Mouse (Mus musculus) stomach, postnatal 0 days (tissue): Measurements from ENCODE around the gene Lep.

ENCODE experiments used
- CTCF ChIP-seq: IDR thresholded peaks from 2 replicates; pipeline ENCODE4 v1.5.1; 2016; ENCODE audit warnings: antibody characterized with exemption, low read depth, mild to moderate bottlenecking, moderate library complexity
- EP300 ChIP-seq: optimal IDR thresholded peaks from 2 replicates; pipeline ENCODE3; 2016; ENCODE audit warnings: antibody characterized with exemption

DNA sequence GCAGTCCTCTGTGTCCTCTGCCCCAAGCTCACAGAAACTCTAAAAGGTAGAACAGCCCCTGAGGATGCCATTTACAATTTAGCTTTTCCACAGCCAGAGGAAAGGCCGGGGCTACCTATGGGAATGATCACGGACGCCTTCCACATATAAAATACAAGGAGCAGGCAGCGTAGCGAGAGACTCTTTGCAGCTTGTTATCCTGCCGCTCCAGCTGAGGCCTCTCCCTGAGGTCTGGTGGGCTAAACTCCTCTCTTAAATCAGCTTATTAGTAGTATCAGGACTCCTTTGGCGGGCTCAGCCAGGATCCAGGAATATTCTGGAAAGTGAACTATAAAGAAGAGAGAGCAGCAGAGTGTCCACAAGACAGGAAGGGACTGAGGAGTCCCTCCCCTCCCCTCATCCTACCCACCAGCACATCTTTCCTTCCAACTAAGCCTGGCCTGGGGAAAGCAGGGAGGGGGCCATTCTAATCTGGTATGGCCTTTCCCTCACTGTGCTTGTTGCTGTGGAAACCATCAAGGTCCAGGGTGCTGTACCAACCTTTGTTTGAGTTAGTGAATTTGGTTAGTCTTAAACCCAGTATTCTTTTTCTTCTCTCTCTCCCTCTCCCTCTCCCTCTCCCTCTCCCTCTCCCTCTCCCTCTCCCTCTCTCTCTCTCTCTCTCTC lies 25.9 kb upstream of the Lep start:
- no peak for TF ChIP-seq CTCF
- TF ChIP-seq EP300 = no peak
